Mouse (Mus musculus) cerebellum, adult 9-10 months (tissue): ENCODE measurements around the gene Bach2.

Source experiments
- DNase-seq: peaks from one replicate; pipeline ENCODE4 v3.0.0; 2022

The Bach2 gene

GRCm38 (mm10) chr4:32227970-32228557, 10.5 kb upstream of the Bach2 start:
- no peak for DNase-seq

- no peak for DNase-seq
Observed at GRCm38 (mm10) chr4:32229266-32229665, 9.3 kb upstream of the Bach2 start.

- DNase-seq: no peak
Observed at GRCm38 (mm10) chr4:32231258-32232055, 7.1 kb upstream of the Bach2 start.

- no peak for DNase-seq
Observed at GRCm38 (mm10) chr4:32235920-32236705, 2.5 kb upstream of the Bach2 start.

- DNase-seq: peak; percentile 72
Observed at GRCm38 (mm10) chr4:32238921-32239748, 531 bp downstream of the Bach2 start.

GRCm38 (mm10) chr4:32239749-32240131, 1.1 kb downstream of the Bach2 start:
- DNase-seq: no peak

GRCm38 (mm10) chr4:32240457-32241030, 1.9 kb downstream of the Bach2 start:
- no peak for DNase-seq

- DNase-seq: peak; percentile 56
Observed at GRCm38 (mm10) chr4:32241351-32241980, 2.9 kb downstream of the Bach2 start.

GRCm38 (mm10) chr4:32242122-32242615, 3.6 kb downstream of the Bach2 start:
- no peak for DNase-seq

GRCm38 (mm10) chr4:32243458-32243857, 4.9 kb downstream of the Bach2 start:
- no peak for DNase-seq

- no peak for DNase-seq
Observed at GRCm38 (mm10) chr4:32244092-32244745, 5.6 kb downstream of the Bach2 start.

GRCm38 (mm10) chr4:32245586-32245985, 7.0 kb downstream of the Bach2 start:
- no peak for DNase-seq

- DNase-seq: no peak
Observed at GRCm38 (mm10) chr4:32246020-32246419, 7.4 kb downstream of the Bach2 start.

- no peak for DNase-seq
Observed at GRCm38 (mm10) chr4:32246801-32247200, 8.2 kb downstream of the Bach2 start.

- no peak for DNase-seq
Observed at GRCm38 (mm10) chr4:32247463-32248113, 9.0 kb downstream of the Bach2 start.

- peak; percentile 82 for DNase-seq
Observed at GRCm38 (mm10) chr4:32248236-32248635, 9.6 kb downstream of the Bach2 start.

- no peak for DNase-seq
Observed at GRCm38 (mm10) chr4:32248990-32249393, 10.4 kb downstream of the Bach2 start.

- DNase-seq: no peak
Observed at GRCm38 (mm10) chr4:32249748-32250332, 11.2 kb downstream of the Bach2 start.

GRCm38 (mm10) chr4:32250333-32251004, 11.9 kb downstream of the Bach2 start:
- DNase-seq: peak; percentile 55

- peak; percentile 47 for DNase-seq
Observed at GRCm38 (mm10) chr4:32251005-32251365, 12.4 kb downstream of the Bach2 start.
